Mouse (Mus musculus): ENCODE measurements at regions not wholly inside any gene's neighbourhood (a gene's known extent, or its start where the extent isn't known, plus 50 kb on each side); places are given as distances from the start of the nearest gene placed in this dataset.

DNA sequence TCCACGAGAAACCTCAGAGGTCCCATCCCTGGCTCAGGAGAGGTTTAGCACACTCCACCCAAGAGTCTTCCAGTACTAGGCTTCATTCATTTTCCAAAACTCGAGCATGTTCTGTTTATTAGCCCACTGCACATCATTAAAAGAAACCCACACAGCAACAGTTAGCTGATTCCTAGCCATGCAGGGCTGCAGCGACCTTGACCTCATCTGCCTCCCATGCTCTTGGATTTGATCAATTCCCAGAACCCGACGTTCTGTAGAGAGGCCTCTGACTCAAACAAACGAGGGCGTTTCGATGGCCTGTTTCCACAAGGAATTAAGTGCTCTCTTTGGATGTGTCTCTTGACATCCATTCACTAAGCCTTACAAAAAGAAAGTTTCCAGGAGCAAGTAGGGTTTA, 294.9 kb downstream of the Lyplal1 start:
- no peaks in the 10 kb centered on the region for H3K36me3 ChIP-seq (ENCODE audit: control insufficient read depth, insufficient read depth, low read length)
- H3K9ac ChIP-seq (ENCODE audit: low read depth, low read length, severe bottlenecking): no peak overlapping the region
- DNase-seq (ENCODE audit: low spot score) (no peak), ATAC-seq (ENCODE audit: low FRiP score, low read depth) (peak; percentile 50; the same call in 1 of the 2 replicates)
- H3K4me1 ChIP-seq (ENCODE audit: control insufficient read depth, insufficient read depth, low read length): peaks cover 2% of the 10 kb centered on the region; the same call in 1 of the 2 replicates
- no peaks in the 10 kb centered on the region for H3K9me3 ChIP-seq (ENCODE audit: control insufficient read depth, low read length)
- H3K27me3 ChIP-seq (ENCODE audit: control insufficient read depth, insufficient read depth, low read length): no peaks in the 10 kb centered on the region
- no peak overlapping the region for H3K27ac ChIP-seq (replicated peaks; ENCODE audit: low read depth, low read length)
- H3K4me3 ChIP-seq (replicated peaks; ENCODE audit: low read length): no peak overlapping the region
- H3K4me2 ChIP-seq (replicated peaks; ENCODE audit: low read depth, low read length, severe bottlenecking): no peak overlapping the region
- WGBS: 41% methylated on average over 8 of the region's 8 CpGs
- no peak for TF ChIP-seq POLR2A (IDR thresholded peaks at IDR 0.05; ENCODE audit: borderline replicate concordance, extremely low read depth, insufficient read depth, insufficient read length)

DNA sequence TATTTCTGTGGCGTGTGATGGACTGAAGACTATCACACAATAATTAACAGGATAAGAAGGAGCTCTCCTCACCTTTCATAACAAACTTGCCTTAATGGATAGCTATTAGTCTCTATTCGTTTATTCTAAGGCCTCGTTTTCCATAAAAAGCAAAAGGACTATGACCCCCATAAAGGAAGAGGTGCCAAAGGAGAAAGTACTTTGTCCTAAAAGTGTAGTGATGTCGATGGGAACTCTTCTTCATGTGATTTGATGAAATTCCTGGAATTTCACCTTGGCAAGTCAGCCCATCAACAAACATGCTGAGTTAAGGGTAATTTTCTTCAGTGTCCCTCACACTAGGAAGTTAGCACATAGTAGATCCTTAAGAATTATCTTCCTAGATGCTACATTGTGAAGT, 293.9 kb downstream of the Lyplal1 start:
- H3K4me3 ChIP-seq (replicated peaks; ENCODE audit: low read length): no peak overlapping the region
- no peak overlapping the region for H3K4me2 ChIP-seq (replicated peaks; ENCODE audit: low read depth, low read length, severe bottlenecking)
- no peak overlapping the region for H3K27ac ChIP-seq (replicated peaks; ENCODE audit: low read depth, low read length)
- ATAC-seq (ENCODE audit: low FRiP score, low read depth) (no peak), DNase-seq (ENCODE audit: low spot score) (no peak)
- no peak for TF ChIP-seq POLR2A (IDR thresholded peaks at IDR 0.05; ENCODE audit: borderline replicate concordance, extremely low read depth, insufficient read depth, insufficient read length)
- no peak overlapping the region for H3K9ac ChIP-seq (ENCODE audit: low read depth, low read length, severe bottlenecking)
- no peaks in the 10 kb centered on the region for H3K36me3 ChIP-seq (ENCODE audit: control insufficient read depth, insufficient read depth, low read length)
- peaks cover 2% of the 10 kb centered on the region; the same call in 1 of the 2 replicates for H3K4me1 ChIP-seq (ENCODE audit: control insufficient read depth, insufficient read depth, low read length)
- WGBS: 72% methylated on average over 4 of the region's 4 CpGs
- H3K9me3 ChIP-seq (ENCODE audit: control insufficient read depth, low read length): no peaks in the 10 kb centered on the region
- H3K27me3 ChIP-seq (ENCODE audit: control insufficient read depth, insufficient read depth, low read length): no peaks in the 10 kb centered on the region

DNA sequence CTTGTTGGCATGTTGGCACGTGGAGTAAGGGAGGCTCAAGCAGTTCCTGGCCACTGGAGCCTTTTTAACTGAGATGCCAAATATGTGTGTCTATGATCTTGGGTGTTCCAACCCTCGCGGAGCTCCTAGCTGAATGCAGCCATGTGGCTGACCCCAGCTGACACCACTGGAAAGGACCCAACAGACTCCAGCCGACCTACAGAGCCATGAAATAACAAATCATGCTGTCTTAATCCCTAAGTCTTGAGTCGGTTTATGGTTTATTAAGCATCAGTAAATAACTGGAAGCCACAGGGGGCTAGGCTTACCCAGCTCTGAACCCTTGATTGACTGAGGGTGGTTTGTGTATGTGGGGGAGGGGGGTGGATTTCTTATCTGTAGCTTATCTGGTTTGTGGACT, 293.2 kb downstream of the Lyplal1 start:
- peaks cover 2% of the 10 kb centered on the region; the same call in 1 of the 2 replicates for H3K4me1 ChIP-seq (ENCODE audit: control insufficient read depth, insufficient read depth, low read length)
- ATAC-seq (ENCODE audit: low FRiP score, low read depth) (no peak), DNase-seq (ENCODE audit: low spot score) (no peak)
- no peaks in the 10 kb centered on the region for H3K36me3 ChIP-seq (ENCODE audit: control insufficient read depth, insufficient read depth, low read length)
- no peaks in the 10 kb centered on the region for H3K9me3 ChIP-seq (ENCODE audit: control insufficient read depth, low read length)
- no peaks in the 10 kb centered on the region for H3K27me3 ChIP-seq (ENCODE audit: control insufficient read depth, insufficient read depth, low read length)
- 35% methylated on average over 5 of the region's 5 CpGs for WGBS
- no peak for TF ChIP-seq POLR2A (IDR thresholded peaks at IDR 0.05; ENCODE audit: borderline replicate concordance, extremely low read depth, insufficient read depth, insufficient read length)
- no peak overlapping the region for H3K4me3 ChIP-seq (replicated peaks; ENCODE audit: low read length)
- no peak overlapping the region for H3K4me2 ChIP-seq (replicated peaks; ENCODE audit: low read depth, low read length, severe bottlenecking)
- no peak overlapping the region for H3K27ac ChIP-seq (replicated peaks; ENCODE audit: low read depth, low read length)
- no peak overlapping the region for H3K9ac ChIP-seq (ENCODE audit: low read depth, low read length, severe bottlenecking)

DNA sequence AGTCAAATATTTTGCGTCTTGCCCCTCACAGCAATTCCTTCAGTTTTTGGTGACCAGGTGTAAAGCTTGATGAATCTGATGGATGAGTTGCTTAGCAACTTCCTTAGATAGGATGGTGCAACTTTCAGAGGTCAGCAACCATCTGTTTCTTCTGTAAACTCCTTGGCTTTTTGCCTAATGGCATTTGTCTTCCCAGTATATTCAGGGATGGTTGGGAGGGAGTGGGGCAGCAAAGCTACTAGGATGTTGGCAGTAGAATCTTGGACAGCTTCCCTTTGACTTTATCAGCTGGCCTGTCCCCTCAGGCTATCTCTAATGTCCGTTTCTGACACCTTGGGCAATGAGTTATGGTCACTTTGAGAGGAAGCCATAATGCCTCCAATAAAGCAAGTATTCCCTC, 289.1 kb downstream of the Lyplal1 start:
- no peaks in the 10 kb centered on the region for H3K36me3 ChIP-seq (ENCODE audit: control insufficient read depth, insufficient read depth, low read length)
- no peaks in the 10 kb centered on the region for H3K9me3 ChIP-seq (ENCODE audit: control insufficient read depth, low read length)
- no peaks in the 10 kb centered on the region for H3K4me1 ChIP-seq (ENCODE audit: control insufficient read depth, insufficient read depth, low read length)
- H3K27me3 ChIP-seq (ENCODE audit: control insufficient read depth, insufficient read depth, low read length): no peaks in the 10 kb centered on the region
- no peak for TF ChIP-seq POLR2A (IDR thresholded peaks at IDR 0.05; ENCODE audit: borderline replicate concordance, extremely low read depth, insufficient read depth, insufficient read length)
- H3K9ac ChIP-seq (ENCODE audit: low read depth, low read length, severe bottlenecking): no peak overlapping the region
- no peak overlapping the region for H3K27ac ChIP-seq (replicated peaks; ENCODE audit: low read depth, low read length)
- WGBS: 72% methylated on average over 2 of the region's 2 CpGs
- no peak for ATAC-seq (ENCODE audit: low FRiP score, low read depth)
- H3K4me2 ChIP-seq (replicated peaks; ENCODE audit: low read depth, low read length, severe bottlenecking): no peak overlapping the region
- H3K4me3 ChIP-seq (replicated peaks; ENCODE audit: low read length): no peak overlapping the region
- no peak for DNase-seq (ENCODE audit: low spot score)

DNA sequence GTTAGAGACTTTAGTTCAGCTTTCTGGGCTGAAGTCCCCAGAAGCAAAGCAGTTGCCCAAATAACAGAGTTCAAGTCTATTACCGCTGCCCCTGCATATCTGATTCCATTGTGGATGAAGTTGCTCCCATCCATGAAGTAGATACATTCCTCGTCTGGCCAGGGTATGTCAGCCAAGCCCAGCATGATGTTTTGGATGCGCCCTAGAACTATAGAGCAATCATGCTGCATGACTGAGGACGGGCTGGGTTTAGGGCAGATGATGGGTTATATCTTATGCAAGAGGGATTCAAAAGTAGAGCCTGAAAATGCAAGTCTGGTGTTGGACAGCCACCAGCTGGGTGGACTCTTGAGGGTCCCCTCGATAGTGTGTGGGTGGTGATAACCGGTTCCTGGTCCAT, 288.6 kb downstream of the Lyplal1 start:
- no peak overlapping the region for H3K4me2 ChIP-seq (replicated peaks; ENCODE audit: low read depth, low read length, severe bottlenecking)
- H3K27ac ChIP-seq (replicated peaks; ENCODE audit: low read depth, low read length): no peak overlapping the region
- H3K4me1 ChIP-seq (ENCODE audit: control insufficient read depth, insufficient read depth, low read length): no peaks in the 10 kb centered on the region
- no peaks in the 10 kb centered on the region for H3K36me3 ChIP-seq (ENCODE audit: control insufficient read depth, insufficient read depth, low read length)
- WGBS: 92% methylated on average over 6 of the region's 6 CpGs
- TF ChIP-seq POLR2A (IDR thresholded peaks at IDR 0.05; ENCODE audit: borderline replicate concordance, extremely low read depth, insufficient read depth, insufficient read length): no peak
- H3K9me3 ChIP-seq (ENCODE audit: control insufficient read depth, low read length): no peaks in the 10 kb centered on the region
- H3K9ac ChIP-seq (ENCODE audit: low read depth, low read length, severe bottlenecking): no peak overlapping the region
- DNase-seq (ENCODE audit: low spot score) (no peak), ATAC-seq (ENCODE audit: low FRiP score, low read depth) (no peak)
- no peaks in the 10 kb centered on the region for H3K27me3 ChIP-seq (ENCODE audit: control insufficient read depth, insufficient read depth, low read length)
- no peak overlapping the region for H3K4me3 ChIP-seq (replicated peaks; ENCODE audit: low read length)

DNA sequence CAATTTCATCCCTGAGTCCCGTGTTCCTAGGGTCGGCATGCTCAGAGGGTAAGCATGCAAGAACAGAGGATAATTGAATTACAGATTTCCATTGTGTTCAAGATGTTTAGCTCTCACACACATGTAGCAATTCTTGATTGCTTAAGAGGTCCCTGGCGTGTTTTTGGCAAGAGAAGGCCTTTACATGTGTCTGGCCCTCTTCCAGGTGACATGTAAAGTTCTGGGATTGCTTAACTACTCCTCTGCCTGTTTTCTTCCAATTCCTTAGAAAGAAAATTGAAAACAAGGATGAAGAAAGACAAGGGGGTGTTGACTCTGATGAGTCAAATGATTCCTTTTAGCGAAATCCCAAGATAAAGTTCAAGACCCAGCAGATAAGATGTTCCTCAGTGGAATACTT, 285.1 kb downstream of the Lyplal1 start:
- no peak overlapping the region for H3K27ac ChIP-seq (replicated peaks; ENCODE audit: low read depth, low read length)
- DNase-seq (ENCODE audit: low spot score) (peak; percentile 45), ATAC-seq (ENCODE audit: low FRiP score, low read depth) (no peak)
- peaks cover 5% of the 10 kb centered on the region; the same call in 1 of the 2 replicates for H3K4me1 ChIP-seq (ENCODE audit: control insufficient read depth, insufficient read depth, low read length)
- no peaks in the 10 kb centered on the region for H3K9me3 ChIP-seq (ENCODE audit: control insufficient read depth, low read length)
- no peaks in the 10 kb centered on the region for H3K27me3 ChIP-seq (ENCODE audit: control insufficient read depth, insufficient read depth, low read length)
- WGBS: 84% methylated on average over 4 of the region's 4 CpGs
- no peak for TF ChIP-seq POLR2A (IDR thresholded peaks at IDR 0.05; ENCODE audit: borderline replicate concordance, extremely low read depth, insufficient read depth, insufficient read length)
- no peaks in the 10 kb centered on the region for H3K36me3 ChIP-seq (ENCODE audit: control insufficient read depth, insufficient read depth, low read length)
- H3K4me3 ChIP-seq (replicated peaks; ENCODE audit: low read length): no peak overlapping the region
- H3K4me2 ChIP-seq (replicated peaks; ENCODE audit: low read depth, low read length, severe bottlenecking): no peak overlapping the region
- no peak overlapping the region for H3K9ac ChIP-seq (ENCODE audit: low read depth, low read length, severe bottlenecking)
